ENCODE assay signal across 8 mouse cellular contexts in the genomic region with DNA sequence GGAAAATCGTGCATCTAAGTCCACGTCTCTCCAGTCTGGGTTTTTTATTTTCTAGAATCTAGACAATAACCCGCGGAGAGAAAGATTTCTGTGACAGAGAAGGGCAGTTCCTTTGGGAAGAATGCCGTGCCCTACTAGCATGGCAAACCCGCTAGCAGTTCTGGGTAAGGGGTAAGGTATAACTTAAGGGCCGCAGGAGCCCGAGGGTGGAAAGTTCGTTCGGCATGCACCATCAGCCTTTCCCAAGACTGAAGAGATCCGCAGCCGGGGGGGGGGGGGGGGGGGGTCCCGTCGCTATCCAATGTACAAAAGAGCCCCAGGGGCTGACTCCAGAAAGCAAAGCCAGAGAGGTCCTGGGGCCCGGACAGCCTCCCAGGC. TPM values are rescaled to one million over a fixed set of nuclear protein-coding genes. Genes with fewer than 3 reads are reported as not detected.
DNase-seq lines count a peak whose midpoint lies in the region; ATAC-seq lines count a peak whose summit lies in the region.

No protein-coding gene starts in this region.

- peak overlapping the region; percentile 71 for H3K4me3 ChIP-seq in heart, embryonic 10.5 days
- H3K4me3 ChIP-seq in hindbrain, embryonic 12.5 days: peak overlapping the region; percentile 59
- H3K4me3 ChIP-seq in midbrain, embryonic 11.5 days (ENCODE audit: low read depth, low read length): peak overlapping the region; percentile 45

- 20% methylated on average over 12 of the region's 15 CpGs for WGBS in heart, embryonic 10.5 days
- WGBS in hindbrain, embryonic 12.5 days: 22% methylated on average over 12 of the region's 15 CpGs
- 24% methylated on average over 12 of the region's 15 CpGs for WGBS in midbrain, embryonic 11.5 days

- ATAC-seq in hindbrain, embryonic 12.5 days (ENCODE audit: low FRiP score): peak; percentile 72
- ATAC-seq in midbrain, embryonic 11.5 days (ENCODE audit: low FRiP score): peak; percentile 57
- ATAC-seq in megakaryocyte progenitor cell, adult 5-6 weeks (replicated peaks; ENCODE audit: poor library complexity): no peak

- H3K4me1 ChIP-seq in heart, embryonic 10.5 days: no peaks in the 10 kb centered on the region
- H3K4me1 ChIP-seq in hindbrain, embryonic 12.5 days: no peaks in the 10 kb centered on the region
- H3K4me1 ChIP-seq in midbrain, embryonic 11.5 days (ENCODE audit: control insufficient read depth, insufficient read depth, low read length): no peaks in the 10 kb centered on the region

- H3K27ac ChIP-seq in heart, embryonic 10.5 days: peak overlapping the region; percentile 90
- peak overlapping the region; percentile 90 for H3K27ac ChIP-seq in hindbrain, embryonic 12.5 days
- peak overlapping the region; percentile 33 for H3K27ac ChIP-seq in midbrain, embryonic 11.5 days (ENCODE audit: low read depth, low read length)

- intact Hi-C loops in heart, postnatal 10 days (cut with DNase I): no loop called here

- H3K4me2 ChIP-seq in hindbrain, embryonic 12.5 days (replicated peaks): peak overlapping the region; percentile 40
- H3K4me2 ChIP-seq in midbrain, embryonic 11.5 days: peak overlapping the region; percentile 37

- peaks cover 20% of the 10 kb centered on the region; the same call in 1 of the 2 replicates for H3K36me3 ChIP-seq in heart, embryonic 10.5 days
- peaks cover 11% of the 10 kb centered on the region; the same call in 1 of the 2 replicates for H3K36me3 ChIP-seq in hindbrain, embryonic 12.5 days
- H3K36me3 ChIP-seq in midbrain, embryonic 11.5 days (ENCODE audit: control insufficient read depth, insufficient read depth, low read length): 0 out of 2 replicates have a peak, but pooled peaks cover 2% of the 10 kb centered on the region

- no peaks in the 10 kb centered on the region for H3K27me3 ChIP-seq in heart, embryonic 10.5 days (ENCODE audit: insufficient read depth, poor library complexity, severe bottlenecking)
- H3K27me3 ChIP-seq in hindbrain, embryonic 12.5 days: no peaks in the 10 kb centered on the region
- H3K27me3 ChIP-seq in midbrain, embryonic 11.5 days (ENCODE audit: control insufficient read depth, insufficient read depth, low read length): no peaks in the 10 kb centered on the region

- H3K9me3 ChIP-seq in heart, embryonic 10.5 days: no peaks in the 10 kb centered on the region
- no peaks in the 10 kb centered on the region; the same call in 1 of the 2 replicates for H3K9me3 ChIP-seq in hindbrain, embryonic 12.5 days (replicated peaks)
- H3K9me3 ChIP-seq in midbrain, embryonic 11.5 days (ENCODE audit: control insufficient read depth, low read length): no peaks in the 10 kb centered on the region

- no peak for DNase-seq in heart, embryonic 10.5 days (ENCODE audit: low spot score)
- no peak for DNase-seq in heart, postnatal 10 days
- DNase-seq in thymus, postnatal 25 days: peak; percentile 5
- DNase-seq in thymus, postnatal 14 days: no peak
- no peak for DNase-seq in midbrain, embryonic 11.5 days (ENCODE audit: low spot score, missing footprints)
- DNase-seq in left cerebral cortex, adult 11 months (ENCODE audit: low spot score): no peak

- H3K9ac ChIP-seq in hindbrain, embryonic 12.5 days: peak overlapping the region; percentile 79
- H3K9ac ChIP-seq in midbrain, embryonic 11.5 days (ENCODE audit: low read length): peak overlapping the region; percentile 66

RNA-seq across cellular contexts. Expression of a gene that starts 0.6 kb away (rescaled TPM):
- polyA plus RNA-seq in heart, embryonic 10.5 days (2016; fragmentation: Nextera tagmentation; extraction: Ambion mirVana): 7.4 and 8.8 TPM in 2 replicates
- 10 to 100 TPM; 10.6 to 13.3 TPM for total RNA-seq in heart, postnatal 10 days (2021)
- polyA plus RNA-seq in hindbrain, embryonic 12.5 days (2016; fragmentation: Nextera tagmentation; extraction: Ambion mirVana): 16.5 and 16.6 TPM in 2 replicates
- polyA plus RNA-seq in midbrain, embryonic 11.5 days (2014; fragmentation: Nextera tagmentation; extraction: Ambion mirVana): 21.2 and 24.4 TPM in 2 replicates
- total RNA-seq in megakaryocyte progenitor cell, adult 5-6 weeks (2015): 57.9 and 69.2 TPM in 2 replicates
- 22.4 and 30.0 TPM in 2 replicates for total RNA-seq in megakaryocyte progenitor cell, adult 5-6 weeks (2017)

RNA-seq across cellular contexts. Expression of a gene that starts 29.5 kb away (rescaled TPM):
- 10.9 and 11.0 TPM in 2 replicates for polyA plus RNA-seq in heart, embryonic 10.5 days (2016; fragmentation: Nextera tagmentation; extraction: Ambion mirVana)
- total RNA-seq in heart, postnatal 10 days (2021): 1 to 10 TPM; 2.5 to 3.3 TPM
- 26.9 and 32.3 TPM in 2 replicates for polyA plus RNA-seq in hindbrain, embryonic 12.5 days (2016; fragmentation: Nextera tagmentation; extraction: Ambion mirVana)
- polyA plus RNA-seq in midbrain, embryonic 11.5 days (2014; fragmentation: Nextera tagmentation; extraction: Ambion mirVana): 26.8 and 30.3 TPM in 2 replicates
- 5.0 and 5.8 TPM in 2 replicates for total RNA-seq in megakaryocyte progenitor cell, adult 5-6 weeks (2015)
- total RNA-seq in megakaryocyte progenitor cell, adult 5-6 weeks (2017): 6.4 and 8.3 TPM in 2 replicates

Comparison
In these comparisons a context has a peak if more than half of its experiments do, and no peak if none do; other contexts are left out.
1. H3K27ac ChIP-seq: peak in every context shown above with its lines; median percentile 90 in heart, embryonic 10.5 days; 90 in hindbrain, embryonic 12.5 days; 33 in midbrain, embryonic 11.5 days.